Mouse (Mus musculus) lung, postnatal 0 days (tissue): ENCODE data around the gene Hacd3.

Experiments
- CTCF ChIP-seq: IDR thresholded peaks from 2 replicates; pipeline ENCODE4 v1.5.1; 2016; ENCODE audit warnings: antibody characterized with exemption, mild to moderate bottlenecking
- EP300 ChIP-seq: IDR thresholded peaks from 2 replicates; pipeline ENCODE4 v1.6.1; 2016; ENCODE audit warnings: antibody characterized with exemption, mild to moderate bottlenecking, control low read depth

GRCm38 (mm10) chr9:65027241-65027640, 5.7 kb upstream of the Hacd3 start:
- TF ChIP-seq CTCF (no peak), EP300 (no peak)
